Mouse (Mus musculus) liver, embryonic 14.5 days (tissue): ENCODE results near the gene Ifnar2. TPM values are rescaled to one million over a fixed set of nuclear protein-coding genes. Genes with fewer than 3 reads are reported as not detected.
A peak's percentile ranks its signal among the peaks of the same experiment; 100 is the strongest.

Source experiments
- ATAC-seq: fragments of 200-750 bp; cut with Nextera tagmentation; 2 replicates; pipeline ENCODE4 v1.8.0; 2017; ENCODE audit warnings: moderate number of reproducible peaks, mild to moderate bottlenecking, moderate library complexity; ENCODE audit not compliant: insufficient read depth
- DNase-seq, 3 experiments: peaks; one replicate each; pipeline ENCODE4 v3.0.0-alpha.2; 2012 to 2013; ENCODE audit warnings: low read depth in 3 of 3, low spot score in 3 of 3
- H3K27ac ChIP-seq: fragments of 300-500 bp; sonication (generic); 2 replicates; pipeline ENCODE4 v1.5.1; 2014; ENCODE audit warnings: moderate library complexity, mild to moderate bottlenecking, control low read depth, inconsistent platforms
- H3K27me3 ChIP-seq: fragments of 300-500 bp; sonication (generic); 2 replicates; pipeline ENCODE4 v1.6.1; 2014; ENCODE audit warnings: mild to moderate bottlenecking, low read length, moderate library complexity; ENCODE audit not compliant: control insufficient read depth, insufficient read depth
- H3K36me3 ChIP-seq: fragments of 300-500 bp; sonication (generic); replicated peaks from 2 replicates; pipeline ENCODE4 v1.6.1; 2014; ENCODE audit warnings: low read depth; ENCODE audit not compliant: control insufficient read depth, insufficient read depth
- H3K4me1 ChIP-seq, 2 experiments: fragments of 200-500 bp in 1 of 2; fragments of 300-500 bp in 1 of 2; sonication (generic) in 1 of 2; replicated peaks; 2 replicates each; pipeline ENCODE4 v1.6.1; 2012 to 2014; ENCODE audit warnings: antibody characterized with exemption in 1 of 2, inconsistent platforms in 1 of 2, low read length in 1 of 2; ENCODE audit not compliant: control insufficient read depth in 2 of 2, insufficient read depth in 2 of 2
- H3K4me2 ChIP-seq: fragments of 300-500 bp; sonication (generic); 2 replicates; pipeline ENCODE4 v1.6.1; 2014; ENCODE audit warnings: low read depth, mild to moderate bottlenecking, control low read depth, moderate library complexity
- H3K4me3 ChIP-seq, 2 experiments: fragments of 200-500 bp in 1 of 2; fragments of 300-500 bp in 1 of 2; sonication (generic) in 1 of 2; 2 replicates each; pipeline ENCODE4 v1.5.1; 2012 to 2014; ENCODE audit warnings: low read depth in 2 of 2, low read length in 2 of 2, mild to moderate bottlenecking in 2 of 2, control low read depth in 1 of 2, inconsistent platforms in 1 of 2, moderate library complexity in 1 of 2; ENCODE audit not compliant: insufficient read depth in 1 of 2
- H3K9ac ChIP-seq: fragments of 300-500 bp; sonication (generic); replicated peaks from 2 replicates; pipeline ENCODE4 v1.6.1; 2014; ENCODE audit warnings: mild to moderate bottlenecking, control low read depth, moderate library complexity
- H3K9me3 ChIP-seq: fragments of 300-500 bp; sonication (generic); 2 replicates; pipeline ENCODE4 v1.6.1; 2016; ENCODE audit warnings: low read length, mixed read lengths; ENCODE audit not compliant: control insufficient read depth
- CTCF ChIP-seq: IDR thresholded peaks from 2 replicates; pipeline ENCODE4 v1.5.1; 2016; ENCODE audit warnings: antibody characterized with exemption, low read depth, control low read depth
- EP300 ChIP-seq: IDR thresholded peaks from 2 replicates; pipeline ENCODE4 v1.6.1; 2016; ENCODE audit warnings: antibody characterized with exemption, low read depth
- WGBS: fragments of 180-500 bp; shearing (Covaris S2); extraction: QIAGEN DNeasy Blood & Tissue Kit; methylation state at CpG from one replicate; pipeline ENCODE4 v1.1.7; 2014; ENCODE audit not compliant: insufficient replicate concordance; 5-methylcytosine and 5-hydroxymethylcytosine counted together
- polyA plus RNA-seq, 2 experiments: library from polyadenylated mRNA; depleted of rRNA in 1 of 2; stranded (reverse) in 1 of 2; unstranded in 1 of 2; fragments of >200 nt; fragmentation: Nextera tagmentation in 1 of 2; extraction: Ambion mirVana in 1 of 2; gene quantifications; 2 replicates each; pipeline versions ENCODE4 v1.2.1 to v1.2.3; 2012 to 2014

Ifnar2 gene
- polyA plus RNA-seq, 2 experiments, result 33.1 to 68.4 TPM

- Histone ChIP-seq H3K9ac (no peak overlapping the region), H3K36me3 (peaks cover 64% of the 10 kb centered on the region), H3K27ac (peak overlapping the region; percentile 76), H3K9me3 (no peaks in the 10 kb centered on the region), H3K4me2 (no peak overlapping the region), H3K27me3 (no peaks in the 10 kb centered on the region), H3K4me1 (peaks cover 25 to 26% of the 10 kb centered on the region in 2 experiments), H3K4me3 (no peak overlapping the region)
- ATAC-seq (peak; percentile 51; the same call in 1 of the 2 replicates), DNase-seq (no peak)
- WGBS, result 51% methylated on average over 8 of the region's 8 CpGs
- TF ChIP-seq EP300 (no peak), CTCF (no peak)
Measured at GRCm38 (mm10) chr16:91395633-91396392, 23.2 kb downstream of the Ifnar2 start.

- DNase-seq, result peak in 2 of 3 experiments; percentile 50 to 54
- Histone ChIP-seq H3K4me2 (peak overlapping the region; percentile 50), H3K27me3 (no peaks in the 10 kb centered on the region), H3K36me3 (peaks cover 62% of the 10 kb centered on the region), H3K9ac (peak overlapping the region; percentile 55), H3K27ac (peak overlapping the region; percentile 76), H3K4me1 (peaks cover 25 to 27% of the 10 kb centered on the region in 2 experiments), H3K9me3 (no peaks in the 10 kb centered on the region), H3K4me3 (no peak overlapping the region)
- 21% methylated on average over 10 of the region's 10 CpGs for WGBS
- peak; percentile 82 for ATAC-seq
- peak; percentile 67 for TF ChIP-seq EP300
- TF ChIP-seq CTCF, result no peak
Measured at GRCm38 (mm10) chr16:91396844-91397537, 24.4 kb downstream of the Ifnar2 start.

- DNase-seq (no peak), ATAC-seq (no peak)
- Histone ChIP-seq H3K9ac (no peak overlapping the region), H3K4me2 (no peak overlapping the region), H3K27me3 (no peaks in the 10 kb centered on the region), H3K4me1 (peaks cover 25 to 27% of the 10 kb centered on the region in 2 experiments), H3K4me3 (no peak overlapping the region), H3K36me3 (peaks cover 59% of the 10 kb centered on the region), H3K9me3 (no peaks in the 10 kb centered on the region), H3K27ac (peak overlapping the region; percentile 76; the same call in 1 of the 2 replicates)
- 81% methylated on average over 12 of the region's 12 CpGs for WGBS
- TF ChIP-seq EP300 (no peak), CTCF (no peak)
Measured at GRCm38 (mm10) chr16:91398030-91398429, 25.4 kb downstream of the Ifnar2 start.

- Histone ChIP-seq H3K27ac (no peak overlapping the region), H3K27me3 (no peaks in the 10 kb centered on the region), H3K9ac (no peak overlapping the region), H3K4me1 (peaks cover 25 to 27% of the 10 kb centered on the region in 2 experiments), H3K36me3 (peaks cover 57% of the 10 kb centered on the region), H3K4me2 (no peak overlapping the region), H3K4me3 (no peak overlapping the region), H3K9me3 (no peaks in the 10 kb centered on the region)
- ATAC-seq (no peak), DNase-seq (no peak)
- no peak for TF ChIP-seq EP300
- TF ChIP-seq CTCF, result no peak
- WGBS, result 87% methylated on average over 7 of the region's 7 CpGs
Measured at GRCm38 (mm10) chr16:91398944-91399343, 26.4 kb downstream of the Ifnar2 start.

- H3K4me3 ChIP-seq, result no peak overlapping the region
- DNase-seq (no peak), ATAC-seq (no peak)
- no peak overlapping the region for H3K27ac ChIP-seq
- no peak overlapping the region for H3K4me2 ChIP-seq
- no peaks in the 10 kb centered on the region for H3K27me3 ChIP-seq
- peaks cover 46% of the 10 kb centered on the region for H3K36me3 ChIP-seq
- no peak overlapping the region for H3K9ac ChIP-seq
- no peak for TF ChIP-seq CTCF
- no peak for TF ChIP-seq EP300
- 85% methylated on average over 6 of the region's 6 CpGs for WGBS
- no peaks in the 10 kb centered on the region for H3K9me3 ChIP-seq
- peaks cover 23 to 25% of the 10 kb centered on the region in 2 experiments for H3K4me1 ChIP-seq
Measured at GRCm38 (mm10) chr16:91401569-91402165, 29.1 kb downstream of the Ifnar2 start.
